Mouse (Mus musculus) ES-E14 (cell line): Measurements from ENCODE around the gene Yars.

Experiments used
- CHD2 ChIP-seq: IDR thresholded peaks from 2 replicates; pipeline ENCODE4 v1.6.1; 2014; ENCODE audit warnings: mild to moderate bottlenecking, low read depth, low read length, inconsistent platforms
- HCFC1 ChIP-seq: IDR thresholded peaks from 2 replicates; pipeline ENCODE4 v1.6.1; 2012; ENCODE audit warnings: low read length, inconsistent platforms, borderline replicate concordance; ENCODE audit not compliant: insufficient read depth
- MAFK ChIP-seq: IDR thresholded peaks from 2 replicates; pipeline ENCODE4 v1.6.1; 2014; ENCODE audit warnings: mild to moderate bottlenecking, low read depth, low read length, inconsistent platforms; ENCODE audit not compliant: insufficient read depth
- ZNF384 ChIP-seq: IDR thresholded peaks from 2 replicates; pipeline ENCODE4 v1.6.1; 2012; ENCODE audit warnings: low read depth, low read length, inconsistent platforms

GRCm38 (mm10) chr4:129145943-129146342 lies 43.6 kb upstream of the Yars start:
- TF ChIP-seq ZNF384 (no peak), HCFC1 (no peak), CHD2 (no peak), MAFK (no peak)
